Mouse (Mus musculus) embryonic facial prominence, embryonic 10.5 days (tissue): ENCODE measurements around the gene Vmn1r81. TPM values are rescaled to one million over a fixed set of nuclear protein-coding genes. Genes with fewer than 3 reads are reported as not detected.

Experiments used
- DNase-seq: peaks from one replicate; pipeline ENCODE4 v3.0.0-alpha.2; 2017; ENCODE audit warnings: low spot score
- H3K27ac ChIP-seq: fragments of 300-500 bp; sonication (generic); replicated peaks from 2 replicates; pipeline ENCODE4 v1.5.1; 2016; ENCODE audit warnings: mild to moderate bottlenecking
- H3K27me3 ChIP-seq: fragments of 300-500 bp; sonication (generic); replicated peaks from 2 replicates; pipeline ENCODE4 v1.6.1; 2016; ENCODE audit warnings: low read depth, mild to moderate bottlenecking; ENCODE audit not compliant: poor library complexity, severe bottlenecking
- H3K36me3 ChIP-seq: fragments of 300-500 bp; sonication (generic); replicated peaks from 2 replicates; pipeline ENCODE4 v1.6.1; 2016; ENCODE audit warnings: mild to moderate bottlenecking, moderate library complexity
- H3K4me1 ChIP-seq: fragments of 300-500 bp; sonication (generic); 2 replicates; pipeline ENCODE4 v1.6.1; 2016
- H3K4me3 ChIP-seq: fragments of 300-500 bp; sonication (generic); 2 replicates; pipeline ENCODE4 v1.5.1; 2016; ENCODE audit warnings: mild to moderate bottlenecking, moderate library complexity
- H3K9me3 ChIP-seq: fragments of 300-500 bp; sonication (generic); 2 replicates; pipeline ENCODE4 v1.6.1; 2016; ENCODE audit warnings: mild to moderate bottlenecking
- WGBS: fragments of 180-500 bp; shearing (Covaris S2); methylation state at CpG from one replicate; pipeline ENCODE4 v1.1.7; 2016; 5-methylcytosine and 5-hydroxymethylcytosine counted together
- polyA plus RNA-seq: library from polyadenylated mRNA; unstranded; fragments of >200 nt; fragmentation: Nextera tagmentation; extraction: Ambion mirVana; gene quantifications from 2 replicates; pipeline ENCODE4 v1.2.1, GENCODE M21; 2016

Gene Vmn1r81
- not detected in 2 replicates for polyA plus RNA-seq

GRCm38 (mm10) chr7:12268169-12268568, at the start of gene Vmn1r81:
TSS of gene Vmn1r81 (minus strand) at chr7:12268269.
- H3K27ac ChIP-seq, result no peak within 1 kb of the TSS
- H3K27me3 ChIP-seq, result no peaks in the 10 kb centered on the region
- H3K4me3 ChIP-seq, result no peak within 1 kb of the TSS
- no peaks in the 10 kb centered on the region for H3K4me1 ChIP-seq
- peaks cover 27% of the 10 kb centered on the region; the same call in 1 of the 2 replicates for H3K9me3 ChIP-seq
- H3K36me3 ChIP-seq, result no peaks in the 10 kb centered on the region
- no peak for DNase-seq
- WGBS, result 85% methylated on average over 1 of the region's 1 CpGs

DNA sequence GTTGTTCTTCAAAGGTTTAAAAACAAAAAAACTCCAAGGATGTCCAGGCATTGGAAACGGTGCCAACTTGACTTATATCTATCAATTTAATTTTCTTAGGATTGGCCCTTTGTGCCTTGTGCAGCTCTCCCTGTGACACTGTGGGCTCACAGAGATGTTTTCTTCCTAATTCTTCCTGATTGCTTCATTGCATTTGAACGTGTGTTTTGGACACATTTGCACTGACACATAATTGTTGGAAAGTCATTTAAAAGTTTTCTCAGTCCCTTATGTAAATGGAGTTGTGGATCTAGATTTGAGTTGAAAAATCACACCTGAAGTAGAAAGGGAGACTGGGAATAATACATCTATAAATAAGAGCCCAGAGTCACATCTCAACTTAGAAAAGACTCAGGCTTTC, 32.1 kb upstream of the Vmn1r81 start, which contains the start of gene Vmn1r82:
TSS of gene Vmn1r82 (plus strand) at position 301 of the 400 bp plus-strand sequence.
- no peak for DNase-seq
- Histone ChIP-seq H3K27me3 (no peaks in the 10 kb centered on the region), H3K27ac (no peak within 1 kb of the TSS), H3K4me3 (no peak within 1 kb of the TSS), H3K4me1 (no peaks in the 10 kb centered on the region), H3K36me3 (no peaks in the 10 kb centered on the region), H3K9me3 (peaks cover 17% of the 10 kb centered on the region)
- 69% methylated on average over 2 of the region's 2 CpGs for WGBS

- H3K9me3 ChIP-seq, result peaks cover 22% of the 10 kb centered on the region
- no peaks in the 10 kb centered on the region for H3K27me3 ChIP-seq
- 57% methylated on average over 2 of the region's 2 CpGs for WGBS
- H3K27ac ChIP-seq, result no peak overlapping the region
- H3K4me3 ChIP-seq, result no peak overlapping the region
- DNase-seq, result no peak
- no peaks in the 10 kb centered on the region for H3K4me1 ChIP-seq
- H3K36me3 ChIP-seq, result no peaks in the 10 kb centered on the region
Measured at GRCm38 (mm10) chr7:12204141-12204540, 63.9 kb downstream of the Vmn1r81 start.

Other genes with a start within 250 kb of the Vmn1r81 start
- not detected in 2 replicates for gene Vmn1r77, start 231.5 kb downstream of the Vmn1r81 start, polyA plus RNA-seq
- not detected in 2 replicates for gene Vmn1r78, start 118.0 kb downstream of the Vmn1r81 start, polyA plus RNA-seq
- gene Vmn1r79, start 97.0 kb downstream of the Vmn1r81 start, polyA plus RNA-seq, result not detected in 2 replicates
- gene Vmn1r80, start 79.0 kb downstream of the Vmn1r81 start, polyA plus RNA-seq, result not detected in 2 replicates
- not detected in 2 replicates for gene Vmn1r82, start 32.2 kb upstream of the Vmn1r81 start, polyA plus RNA-seq
- gene Vmn1r83, start 61.2 kb upstream of the Vmn1r81 start, polyA plus RNA-seq, result 0.06 TPM in 1 of 2 replicates, not detected in the other
- gene Vmn1r84, start 101.0 kb upstream of the Vmn1r81 start, polyA plus RNA-seq, result not detected in 2 replicates
- gene Zfp551, start 154.5 kb upstream of the Vmn1r81 start, polyA plus RNA-seq, result 3.3 and 3.9 TPM in 2 replicates
- gene Zfp606, start 210.0 kb upstream of the Vmn1r81 start, polyA plus RNA-seq, result 36.6 and 38.6 TPM in 2 replicates
- gene 2900092C05Rik, start 244.2 kb upstream of the Vmn1r81 start, polyA plus RNA-seq, result not detected in 2 replicates